Mouse (Mus musculus) olfactory bulb, adult 2 months (tissue): ENCODE measurements at regions not wholly inside any gene's neighbourhood (a gene's known extent, or its start where the extent isn't known, plus 50 kb on each side); places are given as distances from the start of the nearest gene placed in this dataset.

Source experiments
- H3K27ac ChIP-seq: fragments of 200-500 bp; 2 replicates; pipeline ENCODE4 v1.5.1; 2012; ENCODE audit warnings: low read depth, low read length; ENCODE audit not compliant: insufficient read depth
- H3K4me1 ChIP-seq: fragments of 200-500 bp; 2 replicates; pipeline ENCODE4 v1.6.1; 2012; ENCODE audit warnings: low read length; ENCODE audit not compliant: control insufficient read depth, insufficient read depth
- H3K4me3 ChIP-seq: fragments of 200-500 bp; 2 replicates; pipeline ENCODE4 v1.5.1; 2012; ENCODE audit warnings: mild to moderate bottlenecking, low read depth, low read length, moderate library complexity; ENCODE audit not compliant: insufficient read depth
- CTCF ChIP-seq: fragments of 200-500 bp; IDR thresholded peaks from 2 replicates; pipeline ENCODE4 v1.5.1; 2012; ENCODE audit warnings: low read depth, mild to moderate bottlenecking, low read length, moderate library complexity; ENCODE audit not compliant: insufficient read depth
- POLR2A ChIP-seq: fragments of 200-500 bp; IDR thresholded peaks from 2 replicates; pipeline ENCODE4 v1.6.1; 2012; ENCODE audit warnings: mild to moderate bottlenecking, low read depth, low read length, moderate library complexity; ENCODE audit not compliant: insufficient read depth
- WGBS: fragments of 180-500 bp; shearing (Covaris S2); methylation state at CpG from one replicate; pipeline ENCODE4 v1.1.7; 2018; 5-methylcytosine and 5-hydroxymethylcytosine counted together

DNA sequence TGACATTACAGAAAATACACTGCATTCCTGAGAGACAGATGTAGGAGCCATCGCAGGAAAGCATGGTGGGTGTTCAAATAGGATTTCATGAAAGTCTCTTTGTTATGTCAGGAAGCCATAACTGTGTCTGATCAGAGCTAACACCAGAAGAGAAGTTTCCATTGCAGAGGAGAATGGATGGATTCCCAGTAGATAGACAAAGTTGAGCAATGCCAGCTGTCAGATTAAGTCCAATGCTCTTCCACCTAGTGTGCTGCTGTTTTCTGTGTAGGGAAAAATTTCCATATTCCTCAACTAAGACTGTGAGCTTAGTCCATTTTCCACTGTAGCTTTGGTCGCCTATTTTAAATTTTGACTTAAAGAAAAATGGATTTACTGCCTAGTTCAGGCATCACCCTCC is 262.0 kb upstream of the Camk1g start:
- no peaks in the 10 kb centered on the region for H3K4me1 ChIP-seq
- TF ChIP-seq POLR2A (no peak), CTCF (no peak)
- no peak overlapping the region for H3K4me3 ChIP-seq
- H3K27ac ChIP-seq, result no peak overlapping the region
- 92% methylated on average over 2 of the region's 2 CpGs for WGBS

DNA sequence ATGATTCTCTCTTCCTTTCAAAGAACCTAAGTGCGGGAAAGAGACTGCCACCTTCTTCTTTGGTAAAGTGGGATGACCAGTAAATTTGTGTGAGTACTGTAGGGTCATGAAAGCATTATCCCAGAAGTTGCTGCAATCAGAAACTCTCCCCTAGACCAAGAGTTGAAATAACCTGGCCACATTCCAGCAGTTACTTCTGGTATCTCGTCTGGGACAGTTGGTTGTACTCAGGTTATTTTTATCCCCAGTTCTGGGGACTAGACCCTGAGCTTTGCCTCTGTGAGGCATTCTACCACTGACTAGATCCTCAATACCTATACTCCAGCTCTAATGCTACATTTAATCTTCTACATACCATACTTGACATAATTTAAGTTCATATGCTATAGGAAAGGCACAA is 259.8 kb upstream of the Camk1g start:
- WGBS, result 66% methylated on average over 2 of the region's 2 CpGs
- H3K4me1 ChIP-seq, result no peaks in the 10 kb centered on the region
- no peak overlapping the region for H3K4me3 ChIP-seq
- no peak overlapping the region for H3K27ac ChIP-seq
- TF ChIP-seq POLR2A (no peak), CTCF (no peak)

DNA sequence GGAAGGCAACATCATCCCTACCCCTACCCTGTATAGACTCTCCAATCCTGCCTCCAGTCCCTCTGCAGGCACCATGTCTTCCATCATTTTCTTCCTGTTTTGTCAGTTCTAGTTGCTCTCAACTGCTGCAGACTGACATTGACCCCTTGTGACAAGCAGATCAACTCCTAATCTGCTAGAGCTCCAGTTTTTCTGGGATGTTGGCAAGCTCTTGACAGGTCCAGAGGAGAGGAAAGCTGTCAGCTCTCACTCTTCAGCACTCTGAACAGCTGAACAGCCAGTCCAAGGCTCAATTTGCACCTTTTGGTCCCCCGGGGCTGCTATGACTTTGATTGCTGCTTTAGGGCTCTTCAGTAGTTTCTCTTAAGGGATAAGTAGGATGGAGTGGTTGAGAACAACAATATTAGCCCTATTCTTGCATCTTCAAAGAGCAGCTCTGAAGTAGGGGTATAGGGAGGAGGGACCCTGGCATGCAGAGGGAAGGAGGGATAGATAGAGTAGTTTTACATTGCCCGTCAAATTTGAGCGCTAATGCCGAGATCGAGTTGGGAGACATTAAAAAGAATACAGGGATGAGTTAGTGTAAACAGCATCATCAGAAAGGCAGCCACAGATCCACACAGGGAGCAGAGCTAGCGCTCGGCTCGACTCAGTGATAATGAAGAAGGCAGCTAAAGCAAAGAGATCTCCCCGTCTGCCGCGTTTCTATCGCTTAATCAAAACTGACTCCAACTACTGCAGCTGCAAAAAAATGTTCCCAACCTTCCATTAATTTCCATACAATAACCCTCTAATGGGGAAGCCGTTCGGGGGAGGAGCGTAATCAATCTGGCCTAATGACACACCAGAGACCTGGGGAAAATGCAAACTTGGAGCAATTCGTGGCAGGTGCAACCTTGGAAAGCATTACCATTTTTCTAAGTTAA is 257.1 kb upstream of the Camk1g start:
- WGBS, result 67% methylated on average over 16 of the region's 16 CpGs
- no peak overlapping the region for H3K27ac ChIP-seq
- no peaks in the 10 kb centered on the region for H3K4me1 ChIP-seq
- TF ChIP-seq CTCF, result no peak
- no peak for TF ChIP-seq POLR2A
- H3K4me3 ChIP-seq, result no peak overlapping the region

DNA sequence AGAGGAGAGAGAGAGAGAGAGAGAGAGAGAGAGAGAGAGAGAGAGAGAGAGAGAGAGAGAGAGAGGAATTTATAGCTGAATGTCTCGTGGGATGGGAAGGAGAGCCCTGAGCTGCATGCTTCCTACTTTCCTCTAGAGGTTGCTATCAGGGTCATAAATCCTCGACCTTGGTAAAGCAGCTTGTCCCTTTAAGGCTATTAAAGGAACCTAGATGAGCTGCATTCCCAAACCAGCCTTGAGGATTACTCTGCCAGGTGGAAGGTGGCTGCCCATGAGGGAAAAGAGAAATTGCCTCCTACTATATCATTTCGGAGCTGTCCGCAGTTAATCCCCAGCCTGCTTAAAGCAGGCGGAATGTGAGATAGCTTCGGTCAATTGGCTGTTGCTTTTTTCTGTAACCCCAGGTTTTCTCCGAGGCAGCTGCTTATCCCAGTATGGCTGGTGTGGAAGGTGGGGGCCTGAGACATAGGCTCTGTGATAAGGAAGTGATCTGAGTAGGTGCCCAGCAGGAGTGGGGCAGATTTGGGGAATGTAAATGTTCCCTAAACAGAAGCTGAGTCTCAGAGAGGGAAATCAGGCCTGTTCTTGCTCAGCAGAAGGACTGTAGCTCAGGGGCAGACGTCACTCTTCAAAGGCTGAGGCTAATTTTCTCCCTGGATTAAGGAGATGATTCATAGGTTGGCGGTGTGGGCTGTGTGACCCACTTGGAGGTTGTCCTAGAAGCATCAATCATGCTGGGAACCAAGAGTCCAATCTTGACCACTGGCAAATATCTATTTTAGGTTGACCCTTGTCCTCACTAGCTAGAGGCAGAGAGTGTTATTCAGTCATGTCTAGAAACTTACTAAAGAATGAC is 255.2 kb upstream of the Camk1g start:
- 62% methylated on average over 9 of the region's 9 CpGs for WGBS
- no peaks in the 10 kb centered on the region for H3K4me1 ChIP-seq
- H3K4me3 ChIP-seq, result no peak overlapping the region
- no peak overlapping the region for H3K27ac ChIP-seq
- TF ChIP-seq CTCF (no peak), POLR2A (no peak)

DNA sequence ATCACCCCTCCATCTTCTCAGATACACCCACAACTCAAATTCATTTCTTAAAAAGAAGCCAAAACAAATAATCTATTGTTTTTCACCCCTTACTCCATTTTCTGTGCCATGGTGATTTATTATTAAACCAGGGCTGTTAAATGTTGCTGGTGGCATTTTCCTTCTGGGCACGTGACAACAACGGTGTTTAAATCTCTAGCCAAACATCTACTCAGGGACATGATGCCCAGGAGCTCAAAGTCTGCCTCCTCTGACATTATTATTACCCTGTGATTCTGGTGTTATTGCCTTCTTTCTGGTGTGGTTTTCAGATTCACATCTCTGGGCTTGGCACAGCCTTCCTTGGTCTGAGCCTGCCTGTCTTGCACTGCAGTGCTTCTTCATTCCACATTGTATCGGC is 253.5 kb upstream of the Camk1g start:
- Histone ChIP-seq H3K4me1 (no peaks in the 10 kb centered on the region), H3K4me3 (no peak overlapping the region), H3K27ac (no peak overlapping the region)
- TF ChIP-seq CTCF (no peak), POLR2A (no peak)
- 91% methylated on average over 3 of the region's 3 CpGs for WGBS

DNA sequence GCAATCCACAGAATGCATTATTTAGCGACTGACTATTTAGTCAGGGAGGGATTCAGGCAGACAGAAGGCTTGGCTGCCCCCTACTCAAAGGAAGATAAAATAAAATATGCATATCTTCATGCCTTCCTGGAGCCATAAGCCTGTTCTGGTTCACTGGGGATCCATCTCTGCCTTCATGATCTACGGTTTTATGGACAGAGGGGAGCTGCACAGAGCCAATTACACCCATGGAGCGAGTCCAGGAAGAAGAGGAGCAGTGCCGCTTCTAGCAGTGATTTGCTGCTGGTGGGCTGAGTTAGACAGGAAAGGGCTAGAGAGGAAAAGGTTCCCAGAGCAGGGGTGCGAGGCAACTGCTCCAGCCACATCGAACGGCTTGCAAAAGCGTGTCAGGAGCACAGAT is 248.2 kb upstream of the Camk1g start:
- TF ChIP-seq CTCF (no peak), POLR2A (no peak)
- Histone ChIP-seq H3K4me3 (no peak overlapping the region), H3K4me1 (no peaks in the 10 kb centered on the region), H3K27ac (no peak overlapping the region)
- 89% methylated on average over 8 of the region's 8 CpGs for WGBS

DNA sequence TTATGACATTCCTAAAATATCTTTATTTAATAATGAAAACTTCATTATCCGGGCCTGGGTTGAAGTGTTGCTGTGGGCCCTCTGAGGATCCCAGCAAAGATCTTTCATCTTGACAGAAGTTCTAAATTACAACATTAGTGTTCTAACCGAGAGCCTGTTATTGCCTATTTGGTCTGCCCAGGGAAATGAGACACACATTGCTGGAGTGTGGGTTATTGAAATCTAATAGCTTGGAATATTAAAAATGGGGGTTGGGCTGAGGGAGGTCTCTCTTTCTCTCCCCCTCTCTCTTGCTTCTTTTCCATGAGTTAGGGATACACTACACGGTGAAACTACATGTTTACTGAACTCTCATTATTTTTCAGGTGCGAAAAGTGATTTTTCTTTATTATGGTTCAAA is 240.4 kb upstream of the Camk1g start:
- TF ChIP-seq CTCF, result no peak
- no peak for TF ChIP-seq POLR2A
- Histone ChIP-seq H3K4me1 (no peaks in the 10 kb centered on the region), H3K27ac (no peak overlapping the region), H3K4me3 (no peak overlapping the region)
- 90% methylated on average over 4 of the region's 4 CpGs for WGBS

DNA sequence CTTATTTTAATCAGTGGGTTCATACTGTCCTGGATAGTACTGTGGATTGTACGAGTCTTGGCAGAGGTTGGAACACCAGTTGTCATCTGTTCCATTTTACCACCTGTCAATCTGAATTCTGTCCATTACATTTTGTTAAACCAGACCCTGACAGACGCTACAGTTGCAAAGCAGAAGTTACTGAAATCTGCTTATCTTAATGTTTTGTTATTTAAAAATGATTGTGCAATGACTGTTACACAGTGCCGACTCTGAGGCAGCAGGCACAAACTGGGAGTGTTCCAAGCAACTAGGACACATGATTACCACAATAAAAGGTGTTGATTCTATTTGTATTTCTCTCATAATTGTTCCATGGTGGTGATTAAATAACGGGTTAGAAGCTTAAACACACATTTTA is 229.8 kb upstream of the Camk1g start:
- no peak overlapping the region for H3K4me3 ChIP-seq
- H3K4me1 ChIP-seq, result no peaks in the 10 kb centered on the region
- 62% methylated on average over 4 of the region's 4 CpGs for WGBS
- H3K27ac ChIP-seq, result no peak overlapping the region
- TF ChIP-seq CTCF, result no peak
- TF ChIP-seq POLR2A, result no peak

DNA sequence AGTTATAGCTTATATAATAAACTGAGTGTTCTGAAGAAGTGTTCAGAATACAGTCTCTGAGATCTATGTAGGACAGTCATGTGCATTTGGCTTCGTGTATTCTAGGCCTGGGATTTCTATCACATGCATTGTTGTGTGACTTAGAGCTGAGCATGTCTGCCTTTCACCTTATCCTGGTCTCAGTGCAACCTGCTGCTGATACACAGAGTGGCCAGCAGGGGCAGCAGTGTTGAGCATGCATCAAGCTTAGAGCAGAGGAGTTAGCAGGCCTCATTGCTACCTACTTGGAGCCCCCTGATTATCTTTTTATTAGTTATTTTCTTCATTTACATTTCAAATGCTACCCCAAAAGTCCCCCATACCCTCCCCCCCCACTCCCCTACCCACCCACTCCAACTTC is 229.1 kb upstream of the Camk1g start:
- TF ChIP-seq CTCF (no peak), POLR2A (no peak)
- Histone ChIP-seq H3K27ac (no peak overlapping the region), H3K4me3 (no peak overlapping the region), H3K4me1 (no peaks in the 10 kb centered on the region)
- 60% methylated on average over 1 of the region's 1 CpGs for WGBS
